Mouse (Mus musculus): ENCODE measurements at regions not wholly inside any gene's neighbourhood (a gene's known extent, or its start where the extent isn't known, plus 50 kb on each side); places are given as distances from the start of the nearest gene placed in this dataset.

- Histone ChIP-seq H3K4me3 (ENCODE audit: low read depth, low read length) (no peak overlapping the region), H3K9ac (ENCODE audit: low read length) (no peak overlapping the region), H3K27me3 (ENCODE audit: control insufficient read depth, insufficient read depth, low read length) (no peaks in the 10 kb centered on the region), H3K4me2 (ENCODE audit: low read depth, severe bottlenecking) (no peak overlapping the region), H3K27ac (replicated peaks; ENCODE audit: low read depth, low read length) (no peak overlapping the region), H3K4me1 (ENCODE audit: control insufficient read depth, insufficient read depth, low read length) (no peaks in the 10 kb centered on the region), H3K9me3 (ENCODE audit: control insufficient read depth, low read length) (no peaks in the 10 kb centered on the region), H3K36me3 (ENCODE audit: control insufficient read depth, insufficient read depth, low read length) (no peaks in the 10 kb centered on the region)
- ATAC-seq (ENCODE audit: insufficient number of reproducible peaks, low FRiP score, low TSS enrichment, low read depth) (no peak), DNase-seq (ENCODE audit: low spot score) (no peak)
- WGBS, result 94% methylated on average over 9 of the region's 9 CpGs
Observed at GRCm38 (mm10) chr1:147343276-147343953, 848.9 kb downstream of the Brinp3 start.

- Histone ChIP-seq H3K4me1 (ENCODE audit: control insufficient read depth, insufficient read depth, low read length) (no peaks in the 10 kb centered on the region), H3K27ac (replicated peaks; ENCODE audit: low read depth, low read length) (no peak overlapping the region), H3K4me2 (ENCODE audit: low read depth, severe bottlenecking) (no peak overlapping the region), H3K27me3 (ENCODE audit: control insufficient read depth, insufficient read depth, low read length) (no peaks in the 10 kb centered on the region), H3K9ac (ENCODE audit: low read length) (no peak overlapping the region), H3K9me3 (ENCODE audit: control insufficient read depth, low read length) (no peaks in the 10 kb centered on the region), H3K36me3 (ENCODE audit: control insufficient read depth, insufficient read depth, low read length) (no peaks in the 10 kb centered on the region), H3K4me3 (ENCODE audit: low read depth, low read length) (no peak overlapping the region)
- no peak for DNase-seq (ENCODE audit: low spot score)
- no peak for ATAC-seq (ENCODE audit: insufficient number of reproducible peaks, low FRiP score, low TSS enrichment, low read depth)
- WGBS, result 86% methylated on average over 3 of the region's 3 CpGs
Observed at GRCm38 (mm10) chr1:147344027-147344426, 849.5 kb downstream of the Brinp3 start.

Measured in limb, embryonic 11.5 days (tissue).